Mouse (Mus musculus) forebrain, embryonic 14.5 days (tissue): ENCODE results near the gene Serpine3. TPM values are rescaled to one million over a fixed set of nuclear protein-coding genes. Genes with fewer than 3 reads are reported as not detected.

Source experiments
- ATAC-seq: fragments of 200-750 bp; cut with Nextera tagmentation; 2 replicates; pipeline ENCODE4 v1.8.0; 2017; ENCODE audit warnings: mild to moderate bottlenecking, moderate library complexity
- DNase-seq: peaks from one replicate; pipeline ENCODE4 v3.0.0-alpha.2; 2015; ENCODE audit warnings: low spot score
- H3K27ac ChIP-seq: fragments of 300-500 bp; sonication (generic); 2 replicates; pipeline ENCODE4 v1.5.1; 2014; ENCODE audit warnings: low read depth, mild to moderate bottlenecking, control low read depth, low read length, moderate library complexity
- H3K27me3 ChIP-seq: fragments of 300-500 bp; sonication (generic); replicated peaks from 2 replicates; pipeline ENCODE4 v1.6.1; 2014; ENCODE audit warnings: low read length, control low read depth, mixed read lengths; ENCODE audit not compliant: control insufficient read depth, insufficient read depth
- H3K36me3 ChIP-seq: fragments of 300-500 bp; sonication (generic); 2 replicates; pipeline ENCODE4 v1.6.1; 2014; ENCODE audit warnings: low read length, control low read depth; ENCODE audit not compliant: control insufficient read depth, insufficient read depth
- H3K4me1 ChIP-seq: fragments of 300-500 bp; sonication (generic); 2 replicates; pipeline ENCODE4 v1.6.1; 2014; ENCODE audit warnings: antibody characterized with exemption, low read length, control low read depth; ENCODE audit not compliant: control insufficient read depth, insufficient read depth
- H3K4me2 ChIP-seq: fragments of 300-500 bp; sonication (generic); 2 replicates; pipeline ENCODE4 v1.6.1; 2014; ENCODE audit warnings: mild to moderate bottlenecking, control low read depth, low read length
- H3K4me3 ChIP-seq: fragments of 300-500 bp; sonication (generic); 2 replicates; pipeline ENCODE4 v1.5.1; 2014; ENCODE audit warnings: low read depth, low read length, control low read depth
- H3K9ac ChIP-seq: fragments of 300-500 bp; sonication (generic); 2 replicates; pipeline ENCODE4 v1.6.1; 2014; ENCODE audit warnings: mild to moderate bottlenecking, low read length, control low read depth, moderate library complexity
- H3K9me3 ChIP-seq: fragments of 300-500 bp; sonication (generic); replicated peaks from 2 replicates; pipeline ENCODE4 v1.6.1; 2016; ENCODE audit warnings: low read length, control low read depth, mixed read lengths; ENCODE audit not compliant: control insufficient read depth
- whole genome bisulfite sequencing: fragments of 180-500 bp; shearing (Covaris S2); extraction: QIAGEN DNeasy Blood & Tissue Kit; methylation state at CpG from one replicate; pipeline ENCODE4 v1.1.7; 2014; 5-methylcytosine and 5-hydroxymethylcytosine counted together
- polyA plus RNA-seq: library from polyadenylated mRNA; unstranded; fragments of >200 nt; fragmentation: Nextera tagmentation; extraction: Ambion mirVana; gene quantifications from 2 replicates; pipeline ENCODE4 v1.2.1, GENCODE M21; 2014

Gene Serpine3
- polyA plus RNA-seq, 1 experiment from 2014 or later = not detected

GRCm38 (mm10) chr14:62721625-62722024 is 58.2 kb downstream of the Serpine3 start:
- H3K4me2 ChIP-seq = no peak overlapping the region
- no peak overlapping the region for H3K27ac ChIP-seq
- DNase-seq = peak; percentile 1
- no peak overlapping the region for H3K4me3 ChIP-seq
- ATAC-seq = no peak
- 84% methylated on average over 1 of the region's 1 CpGs for WGBS
- H3K9me3 ChIP-seq = no peaks in the 10 kb centered on the region
- no peak overlapping the region for H3K9ac ChIP-seq
- no peaks in the 10 kb centered on the region for H3K36me3 ChIP-seq
- H3K27me3 ChIP-seq = no peaks in the 10 kb centered on the region
- no peaks in the 10 kb centered on the region for H3K4me1 ChIP-seq

- no peak overlapping the region for H3K4me2 ChIP-seq
- no peaks in the 10 kb centered on the region for H3K9me3 ChIP-seq
- no peaks in the 10 kb centered on the region for H3K36me3 ChIP-seq
- H3K9ac ChIP-seq = no peak overlapping the region
- no peak overlapping the region for H3K27ac ChIP-seq
- H3K4me1 ChIP-seq = no peaks in the 10 kb centered on the region
- no peak overlapping the region for H3K4me3 ChIP-seq
- no peak for ATAC-seq
- H3K27me3 ChIP-seq = no peaks in the 10 kb centered on the region
- DNase-seq = peak; percentile 1
These were observed 61.1 kb downstream of the Serpine3 start for GRCm38 (mm10) chr14:62724560-62724959.

DNA sequence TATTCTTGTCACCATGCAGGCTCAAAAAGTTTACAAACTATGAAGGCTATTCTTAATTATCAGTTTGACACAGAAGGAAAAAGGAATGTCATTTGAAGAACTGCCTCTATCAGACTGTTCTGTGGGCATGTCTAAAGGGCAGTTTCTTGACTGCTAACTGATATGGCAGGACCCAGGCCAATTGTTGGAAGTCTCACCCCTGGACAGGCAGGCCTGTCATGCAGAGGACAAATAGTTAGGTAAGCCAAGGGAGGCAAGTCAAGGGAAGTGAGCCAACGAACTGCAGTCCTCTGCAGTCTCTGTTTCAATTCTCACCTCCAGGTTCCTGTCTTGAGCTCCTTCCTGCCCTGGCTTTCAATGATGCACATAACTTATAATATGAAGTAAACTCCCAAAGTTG is 68.4 kb downstream of the Serpine3 start:
- no peak for DNase-seq
- Histone ChIP-seq H3K36me3 (peaks cover 14% of the 10 kb centered on the region; the same call in 1 of the 2 replicates), H3K9me3 (no peaks in the 10 kb centered on the region), H3K4me3 (no peak overlapping the region), H3K9ac (no peak overlapping the region), H3K4me1 (no peaks in the 10 kb centered on the region), H3K4me2 (no peak overlapping the region), H3K27ac (no peak overlapping the region), H3K27me3 (no peaks in the 10 kb centered on the region)
- WGBS = 88% methylated on average over 1 of the region's 1 CpGs
- no peak for ATAC-seq

- ATAC-seq (no peak), DNase-seq (no peak)
- 77% methylated on average over 2 of the region's 2 CpGs for WGBS
- peaks cover 17% of the 10 kb centered on the region; the same call in 1 of the 2 replicates for H3K36me3 ChIP-seq
- H3K9me3 ChIP-seq = no peaks in the 10 kb centered on the region
- no peaks in the 10 kb centered on the region for H3K4me1 ChIP-seq
- H3K4me3 ChIP-seq = no peak overlapping the region
- H3K27me3 ChIP-seq = no peaks in the 10 kb centered on the region
- H3K27ac ChIP-seq = no peak overlapping the region
- H3K4me2 ChIP-seq = no peak overlapping the region
- H3K9ac ChIP-seq = no peak overlapping the region
These were observed 70.2 kb downstream of the Serpine3 start for GRCm38 (mm10) chr14:62733666-62734065.

GRCm38 (mm10) chr14:62735646-62736045 is 72.2 kb downstream of the Serpine3 start:
- peaks cover 17% of the 10 kb centered on the region; the same call in 1 of the 2 replicates for H3K36me3 ChIP-seq
- H3K4me3 ChIP-seq = no peak overlapping the region
- no peak overlapping the region for H3K9ac ChIP-seq
- DNase-seq (no peak), ATAC-seq (no peak)
- H3K27me3 ChIP-seq = no peaks in the 10 kb centered on the region
- no peak overlapping the region for H3K4me2 ChIP-seq
- no peaks in the 10 kb centered on the region for H3K9me3 ChIP-seq
- WGBS = 96% methylated on average over 1 of the region's 1 CpGs
- H3K27ac ChIP-seq = no peak overlapping the region
- no peaks in the 10 kb centered on the region for H3K4me1 ChIP-seq

Other genes with a start within 250 kb of the Serpine3 start
- 3.7 and 4.5 TPM in 2 replicates for gene Gucy1b2, start 207.4 kb upstream of the Serpine3 start, polyA plus RNA-seq
- 13.8 and 18.8 TPM in 2 replicates for gene Fam124a, start 107.9 kb upstream of the Serpine3 start, polyA plus RNA-seq
- gene Gm4131, start 96.7 kb upstream of the Serpine3 start, polyA plus RNA-seq = not detected in 2 replicates
- gene Ints6, start 97.5 kb downstream of the Serpine3 start, polyA plus RNA-seq = 15.9 and 22.9 TPM in 2 replicates
- 9.2 and 10.0 TPM in 2 replicates for gene Wdfy2, start 174.0 kb downstream of the Serpine3 start, polyA plus RNA-seq